9 mouse cellular contexts compared by ENCODE assay signal in the genomic region with DNA sequence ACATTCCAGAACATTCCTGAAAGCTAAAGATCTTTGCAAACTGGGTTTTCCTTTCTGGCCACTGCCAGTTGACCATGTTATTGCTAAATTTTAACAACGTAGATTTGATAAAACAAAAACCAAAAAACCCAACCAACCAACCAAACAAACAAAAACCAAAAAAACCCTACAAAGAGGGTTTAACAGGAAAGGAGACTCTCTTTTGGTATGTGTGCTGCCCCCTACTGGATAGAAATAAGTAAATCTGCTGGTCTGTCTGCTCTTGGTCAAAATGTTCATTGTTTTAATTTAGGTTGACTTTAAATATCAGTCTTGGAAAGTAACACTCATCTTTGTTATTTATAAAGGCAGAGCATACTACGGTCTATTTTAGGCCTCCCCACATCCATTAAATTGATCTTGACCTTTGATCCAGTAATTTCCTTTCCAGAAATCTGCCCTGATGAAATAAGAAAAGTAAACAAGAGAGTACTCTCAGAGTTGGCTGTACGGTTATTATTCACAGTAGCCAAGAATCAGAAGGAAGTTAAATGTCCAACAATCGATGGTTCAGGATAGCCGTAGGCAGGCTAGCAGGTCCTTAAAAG. TPM values are rescaled to one million over a fixed set of nuclear protein-coding genes. Genes with fewer than 3 reads are reported as not detected.
DNase-seq lines count a peak whose midpoint lies in the region; ATAC-seq and TF ChIP-seq lines count a peak whose summit lies in the region.
"Had no signal": no experiment of that assay in that cellular context is flagged by ENCODE, and none has a peak within 500 bp of the region (broad histone marks: within the 10 kb centered on the region; RNA-seq: fewer than 3 reads in every experiment).

No protein-coding gene starts in this region.

- 56% methylated on average over 5 of the region's 5 CpGs for WGBS in kidney, embryonic 14.5 days
- WGBS in macrophage (ENCODE audit: missing documents) = 80% methylated on average over 5 of the region's 5 CpGs

- no peak for ATAC-seq in kidney, embryonic 14.5 days (ENCODE audit: low FRiP score, low TSS enrichment)

- H3K4me2 ChIP-seq in kidney, embryonic 14.5 days (replicated peaks; ENCODE audit: low read depth, low read length) = no peak overlapping the region
- H3K4me2 ChIP-seq: stomach, embryonic 15.5 days had no signal

- H3K9me3 ChIP-seq in kidney, embryonic 14.5 days (ENCODE audit: control insufficient read depth, low read length) = no peaks in the 10 kb centered on the region
- H3K9me3 ChIP-seq in E14TG2a.4 (ENCODE audit: low read length) = no peaks in the 10 kb centered on the region
- H3K9me3 ChIP-seq: stomach, embryonic 15.5 days had no signal

- H3K9ac ChIP-seq in kidney, embryonic 14.5 days (ENCODE audit: low read depth, low read length) = no peak overlapping the region
- H3K9ac ChIP-seq: stomach, embryonic 15.5 days had no signal

- H3K4me3 ChIP-seq in kidney, embryonic 14.5 days (ENCODE audit: low read length) = no peak overlapping the region
- H3K4me3 ChIP-seq in E14TG2a.4 (replicated peaks; ENCODE audit: low read length) (no peak overlapping the region), macrophage (ENCODE audit: inconsistent target) (no peak overlapping the region)
- H3K4me3 ChIP-seq in brown adipose tissue, adult 24 weeks (ENCODE audit: insufficient read depth, low read depth, low read length) = no peak overlapping the region
- H3K4me3 ChIP-seq: stomach, embryonic 15.5 days had no signal

- H3K27ac ChIP-seq in kidney, embryonic 14.5 days (ENCODE audit: low read depth, low read length) = peak overlapping the region; percentile 32; the same call in 1 of the 2 replicates
- 0 out of 2 replicates have a peak overlapping the region, but pooled peaks have one; percentile 6 for H3K27ac ChIP-seq in brown adipose tissue, adult 24 weeks (replicated peaks; ENCODE audit: low read depth, low read length)
- peak overlapping the region; percentile 46 for H3K27ac ChIP-seq in macrophage
- H3K27ac ChIP-seq: stomach, embryonic 15.5 days had no signal

- no peaks in the 10 kb centered on the region for H3K36me3 ChIP-seq in kidney, embryonic 14.5 days (ENCODE audit: control insufficient read depth, insufficient read depth, low read length)
- H3K36me3 ChIP-seq in E14TG2a.4 (ENCODE audit: insufficient read depth, low read length) (no peaks in the 10 kb centered on the region), macrophage (ENCODE audit: inconsistent target) (no peaks in the 10 kb centered on the region)
- H3K36me3 ChIP-seq: stomach, embryonic 15.5 days had no signal

- DNase-seq in kidney, adult 11 months = no peak
- DNase-seq in right cerebral cortex, adult 18-20 months = no peak
- no peak for DNase-seq in urinary bladder, adult 18-20 months (ENCODE audit: low spot score in 2 of 2)
- DNase-seq in layer of hippocampus, adult 8-10 months (ENCODE audit: low spot score in 2 of 2) = no peak

- peak; percentile 67 for TF ChIP-seq CTCF in E14TG2a.4 (conservative IDR thresholded peaks at IDR 0.05; ENCODE audit: low read length)

- no peaks in the 10 kb centered on the region for H3K27me3 ChIP-seq in kidney, embryonic 14.5 days (ENCODE audit: control insufficient read depth, insufficient read depth, low read length)
- H3K27me3 ChIP-seq in E14TG2a.4 (ENCODE audit: insufficient read depth, low read length) = peaks cover 30% of the 10 kb centered on the region
- H3K27me3 ChIP-seq: stomach, embryonic 15.5 days had no signal

- no peaks in the 10 kb centered on the region for H3K79me2 ChIP-seq in macrophage (ENCODE audit: inconsistent target)

- peaks cover 27% of the 10 kb centered on the region for H3K4me1 ChIP-seq in kidney, embryonic 14.5 days (ENCODE audit: control insufficient read depth, insufficient read depth, low read length)
- H3K4me1 ChIP-seq in E14TG2a.4 (replicated peaks; ENCODE audit: low read depth, low read length) = peaks cover 29% of the 10 kb centered on the region
- peaks cover 8% of the 10 kb centered on the region for H3K4me1 ChIP-seq in brown adipose tissue, adult 24 weeks (ENCODE audit: control insufficient read depth, insufficient read depth, insufficient read length, low read length)
- H3K4me1 ChIP-seq: stomach, embryonic 15.5 days had no signal

RNA-seq across cellular contexts. Expression of a gene that starts 54.7 kb away (rescaled TPM):
- 44.4 and 56.8 TPM in 2 replicates for polyA plus RNA-seq in kidney, embryonic 14.5 days (2014; fragmentation: Nextera tagmentation; extraction: Ambion mirVana)
- 1.2 and 1.7 TPM in 2 replicates for polyA plus RNA-seq in brown adipose tissue, adult 24 weeks (2012; ENCODE audit: insufficient read depth, insufficient read length, missing spikeins)
- total RNA-seq in macrophage (2018; cell fraction: chromatin; rRNA removed) = 10 to 100 TPM in 24 of 26 experiments, 1 to 10 TPM in 2; 6.5 to 82.7 (median 24.2) TPM
- 10 to 100 TPM in 10 of 26 experiments, 1 to 10 TPM in 16; 6.7 to 24.8 (median 8.9) TPM for total RNA-seq in macrophage (2018; cell fraction: cytosol; rRNA removed)
- 10 to 100 TPM; 12.4 to 70.5 (median 28.2) TPM for total RNA-seq in macrophage (2018; cell fraction: nucleus; rRNA removed)
- polyA plus RNA-seq in macrophage (2018) = 1.8 to 9.4 TPM (median 5.8 TPM) in 3 replicates
- total RNA-seq in layer of hippocampus, adult 8-10 months (2022) = 10 to 100 TPM; 11.0 to 14.6 (median 13.2) TPM

RNA-seq across cellular contexts. Expression of a gene that starts 57.9 kb away (rescaled TPM):
- 61.0 and 61.2 TPM in 2 replicates for polyA plus RNA-seq in kidney, embryonic 14.5 days (2014; fragmentation: Nextera tagmentation; extraction: Ambion mirVana)
- polyA plus RNA-seq in brown adipose tissue, adult 24 weeks (2012; ENCODE audit: insufficient read depth, insufficient read length, missing spikeins) = 33.1 and 39.2 TPM in 2 replicates
- total RNA-seq in macrophage (2018; cell fraction: chromatin; rRNA removed) = 10 to 100 TPM; 10.0 to 56.0 (median 20.0) TPM
- total RNA-seq in macrophage (2018; cell fraction: cytosol; rRNA removed) = 10 to 100 TPM; 25.5 to 54.2 (median 42.0) TPM
- total RNA-seq in macrophage (2018; cell fraction: nucleus; rRNA removed) = 10 to 100 TPM in 25 of 26 experiments, 1 to 10 TPM in 1; 9.2 to 51.3 (median 22.3) TPM
- polyA plus RNA-seq in macrophage (2018) = 63.9 to 130 TPM (median 72.5 TPM) in 3 replicates
- 10 to 100 TPM; 34.3 to 44.6 (median 36.6) TPM for total RNA-seq in layer of hippocampus, adult 8-10 months (2022)
